Mouse (Mus musculus) mouse embryonic stem cell (cell line): Measurements from ENCODE around the gene Bok.
"Not testable (repeated sequence)": the region's sequence is repeated elsewhere in the genome, so short reads cannot be mapped to it uniquely, and the experiment has no call there.

Source experiments
- in situ Hi-C, 2 experiments: fragments of 300-500 bp; cut with MboI; formaldehyde crosslinking; loops; 1 replicate in 1 of 2; 3 replicates in 1 of 2; pipeline ENCODE4 v1.14.3; 2019 to 2020; ENCODE audit warnings: low sequenced_read_pairs in 2 of 2, low pct_unique_long_range_greater_than_20kb in 1 of 2, mixed read lengths in 1 of 2; ENCODE audit not compliant: unreplicated experiment in 1 of 2

Bok gene

DNA sequence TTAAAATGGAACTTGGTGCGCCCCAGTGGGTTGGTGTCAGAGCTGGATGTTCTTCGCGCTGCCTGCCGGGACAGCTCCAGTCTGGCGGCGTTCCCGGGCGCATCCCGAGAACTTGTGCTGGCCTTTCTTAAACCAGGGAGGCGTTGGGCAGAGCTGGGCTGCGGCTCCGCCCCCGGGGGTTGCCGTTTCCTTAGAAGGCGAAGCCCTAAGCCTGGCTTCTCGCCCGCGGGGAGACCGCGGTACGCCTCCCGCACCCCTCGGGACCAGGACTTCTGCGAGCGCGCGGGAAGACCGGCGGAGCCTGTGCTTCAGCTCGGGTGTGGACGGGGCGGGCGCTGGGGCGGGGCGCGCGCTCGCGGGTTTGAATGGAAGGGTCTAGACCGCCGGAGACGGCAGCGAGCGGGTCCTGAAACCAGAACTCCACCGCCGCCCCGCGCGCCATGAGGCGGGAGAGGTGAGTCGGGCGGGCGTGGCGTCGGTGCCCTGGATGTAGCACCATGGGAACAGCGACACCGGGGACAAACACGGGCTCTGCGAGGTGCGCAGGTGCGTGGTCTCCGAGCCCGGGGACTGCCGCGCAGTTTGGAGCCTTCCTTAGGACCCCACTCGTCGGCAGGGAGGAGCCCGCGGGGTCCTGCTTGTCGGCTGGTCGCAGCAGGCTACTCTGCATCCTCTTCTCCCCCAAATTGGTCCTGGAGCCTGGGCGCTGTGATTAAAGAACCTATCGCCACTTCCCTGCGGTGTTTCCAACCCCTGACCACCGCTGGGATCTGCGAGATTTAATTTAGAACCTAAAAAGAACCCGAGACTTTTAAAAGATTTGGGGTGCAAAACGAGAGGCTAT lies at the start of gene Bok:
Gene Bok (plus strand): TSS at position 260 of the 844 bp plus-strand sequence.
- in situ Hi-C loops = no loop called here

DNA sequence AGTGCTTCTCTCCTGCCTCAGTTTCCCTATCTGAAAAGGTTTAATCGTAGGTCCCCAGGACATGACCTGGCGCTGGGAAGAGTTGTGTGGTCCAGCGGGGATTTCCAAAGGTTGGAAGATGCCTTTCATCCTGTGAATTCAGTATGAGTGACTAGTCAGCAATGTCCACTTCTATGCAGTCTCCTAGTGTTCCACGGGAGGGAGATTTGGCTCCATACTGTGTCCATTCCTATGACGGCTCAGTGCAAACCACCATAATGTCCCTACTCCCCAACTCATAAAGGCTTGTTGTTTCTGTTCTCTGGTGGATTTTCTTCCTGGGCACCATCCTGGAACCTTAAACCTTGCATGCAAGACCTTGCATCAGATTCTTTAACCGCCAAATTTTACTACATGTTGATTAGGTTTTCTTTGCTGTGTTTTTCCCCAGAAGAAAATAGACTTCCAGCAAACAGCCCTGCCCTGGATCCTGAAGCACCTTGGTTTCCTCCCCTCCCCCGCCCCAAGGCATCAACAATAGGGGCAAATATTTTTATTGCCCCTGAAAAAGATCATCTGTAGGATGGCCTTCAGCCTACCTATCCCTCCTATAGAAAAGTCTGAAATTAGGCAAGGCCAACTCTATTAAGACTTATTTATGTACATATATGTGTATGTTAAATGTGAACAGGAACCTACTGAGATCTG lies 49.1 kb upstream of the Bok start:
- in situ Hi-C loops = no loop called here

DNA sequence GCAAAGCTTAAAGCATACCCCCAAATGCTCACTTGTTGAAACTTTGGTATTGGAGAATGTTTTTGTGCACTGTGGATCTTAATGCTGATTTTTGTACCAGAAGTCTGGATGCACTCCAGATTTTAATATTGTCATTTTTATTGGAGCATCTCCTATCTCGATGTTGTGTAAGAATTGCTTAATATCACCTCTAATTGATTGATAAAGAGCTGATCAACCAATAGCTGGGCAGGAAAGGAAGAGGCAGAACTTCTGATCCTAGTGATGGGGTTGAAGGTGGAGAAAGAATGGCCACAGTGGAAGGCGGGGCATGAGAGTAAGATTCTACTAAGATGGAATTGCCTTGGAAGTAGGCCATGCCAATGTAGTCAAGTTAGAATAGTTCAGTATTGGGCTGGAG lies 43.5 kb upstream of the Bok start:
- in situ Hi-C loops = no loop called here

DNA sequence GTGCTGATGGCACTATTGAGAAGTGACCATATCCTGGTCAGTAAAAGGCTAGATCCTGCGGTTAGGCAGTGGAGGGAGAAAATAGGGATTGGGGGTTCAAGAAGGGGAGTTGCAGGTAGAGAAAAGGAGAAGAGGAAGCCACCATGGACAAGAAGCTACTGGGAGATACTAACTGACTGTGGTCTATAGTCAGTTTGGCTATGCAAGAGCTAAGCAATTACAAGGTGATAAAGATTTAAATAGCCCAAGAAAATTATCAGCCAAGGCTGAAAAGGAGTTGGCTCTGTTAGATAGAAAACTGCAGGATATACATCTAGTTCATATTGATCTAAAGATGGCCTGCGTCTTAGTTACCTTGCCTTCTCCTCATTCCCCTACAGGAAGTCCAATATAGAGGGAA lies 42.8 kb upstream of the Bok start:
- in situ Hi-C loops = no loop called here

DNA sequence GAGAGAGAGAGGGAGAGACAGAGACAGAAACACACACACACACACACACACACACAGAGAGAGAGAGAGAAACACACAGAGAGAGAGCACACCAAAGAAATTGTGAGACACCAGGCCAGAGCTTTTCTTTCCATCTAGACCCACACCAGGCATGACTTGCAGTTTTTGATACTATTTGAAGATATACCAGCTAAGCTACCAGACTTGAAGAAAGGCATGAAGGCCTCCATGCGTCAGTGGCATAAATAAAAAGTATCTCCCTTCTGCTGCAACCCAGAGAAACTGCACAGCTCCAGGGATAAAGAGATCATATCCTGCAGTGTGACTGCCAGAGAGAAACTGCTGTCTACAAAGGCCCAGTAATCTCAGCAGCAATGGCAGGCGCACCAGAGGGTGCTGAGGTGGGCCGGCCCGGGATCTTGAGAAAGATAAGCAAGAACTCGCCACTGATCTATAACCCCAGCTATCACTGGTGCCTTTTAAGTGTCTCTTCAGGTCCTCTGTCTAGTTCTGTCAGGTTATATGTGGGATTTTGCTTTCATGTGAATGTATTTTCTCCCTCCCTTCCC lies 35.8 kb upstream of the Bok start:
- in situ Hi-C loops = no loop called here

DNA sequence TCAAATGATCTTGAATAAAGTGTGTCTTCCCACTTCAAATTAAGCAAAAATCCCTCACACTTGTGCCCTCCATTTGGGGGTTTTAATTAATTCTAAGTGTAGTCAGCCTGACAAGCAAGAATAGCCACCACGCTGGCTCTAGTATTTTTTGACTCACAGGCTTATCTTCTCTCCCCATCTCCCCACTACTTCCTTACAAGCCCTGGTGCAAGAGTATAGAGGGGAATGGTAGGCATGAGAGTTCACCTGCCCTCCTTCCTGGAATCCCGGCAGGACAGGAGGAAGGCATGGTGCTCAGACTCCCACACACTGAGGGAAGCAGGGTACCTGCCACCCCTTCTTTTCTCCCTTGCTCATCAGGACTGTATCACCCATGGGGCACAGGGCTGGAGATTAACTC lies 31.2 kb upstream of the Bok start:
- in situ Hi-C loops = no loop called here

DNA sequence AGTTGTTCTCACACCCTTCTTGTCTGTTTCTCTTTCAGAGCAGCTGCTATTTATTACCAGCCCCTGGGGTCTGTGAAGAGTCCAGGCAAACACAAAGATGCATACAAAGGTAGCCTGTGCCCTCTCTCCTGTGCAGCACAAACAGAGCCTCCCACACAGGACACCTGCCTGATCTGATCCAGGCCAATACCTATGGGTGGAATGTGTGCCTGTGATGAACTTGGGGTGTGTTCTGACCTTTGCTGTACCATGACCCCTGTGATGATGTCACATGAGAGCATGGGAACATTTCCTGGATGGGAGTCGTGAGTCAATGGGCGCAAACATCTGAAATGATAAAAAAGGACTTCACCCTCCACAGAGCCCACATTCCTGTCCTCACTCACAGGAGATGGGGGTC lies 30.7 kb upstream of the Bok start:
- in situ Hi-C loops = no loop called here

DNA sequence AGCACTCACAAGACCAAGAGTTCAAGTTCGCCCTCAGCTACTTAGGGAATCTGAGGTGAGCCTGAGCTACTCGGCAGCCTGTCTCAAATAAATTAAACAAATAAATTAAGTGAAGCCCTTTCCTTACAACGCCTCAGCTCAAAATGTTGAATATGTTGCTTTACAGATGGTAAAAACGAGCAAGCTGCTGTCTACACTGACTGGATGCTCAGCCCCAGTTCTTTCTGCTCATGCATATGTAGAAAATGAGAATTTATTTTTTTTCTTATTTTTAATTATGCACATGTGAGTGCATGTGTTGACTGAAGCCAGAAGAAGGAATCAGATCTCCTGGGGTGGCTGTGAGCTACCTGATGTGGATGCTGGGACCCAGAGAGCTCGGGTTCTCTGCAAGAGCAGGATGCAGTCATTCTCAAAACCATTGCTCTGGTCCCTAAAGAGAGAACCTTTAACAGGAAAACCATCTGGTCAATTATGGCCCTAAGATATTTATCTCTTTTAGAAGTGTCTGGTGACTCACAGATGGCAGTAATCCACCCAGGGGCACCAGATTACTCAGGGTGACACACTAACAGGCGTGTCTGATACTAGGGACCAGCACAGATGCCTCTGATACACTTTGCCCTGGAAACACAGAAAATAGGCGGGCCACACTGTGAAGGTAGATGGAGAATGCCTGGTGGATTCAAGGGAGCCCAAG lies 29.0 kb upstream of the Bok start:
- in situ Hi-C loops = no loop called here

DNA sequence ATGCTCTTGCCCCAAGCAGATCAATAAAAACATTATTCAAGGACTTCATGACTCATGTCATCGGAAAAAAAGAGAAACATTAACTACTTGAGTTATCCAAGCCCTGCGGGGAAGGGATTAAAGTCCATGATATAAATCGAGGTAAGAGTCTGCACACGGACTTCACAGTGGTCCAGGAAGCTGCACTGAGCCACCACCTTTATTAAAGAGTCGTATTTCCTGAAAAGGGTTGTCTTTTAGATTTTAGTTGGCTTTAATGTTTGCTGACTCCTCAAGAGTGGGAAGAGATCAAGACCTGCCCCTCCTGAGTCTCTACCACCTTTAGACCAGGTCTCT lies 28.5 kb upstream of the Bok start:
- in situ Hi-C loops = no loop called here

DNA sequence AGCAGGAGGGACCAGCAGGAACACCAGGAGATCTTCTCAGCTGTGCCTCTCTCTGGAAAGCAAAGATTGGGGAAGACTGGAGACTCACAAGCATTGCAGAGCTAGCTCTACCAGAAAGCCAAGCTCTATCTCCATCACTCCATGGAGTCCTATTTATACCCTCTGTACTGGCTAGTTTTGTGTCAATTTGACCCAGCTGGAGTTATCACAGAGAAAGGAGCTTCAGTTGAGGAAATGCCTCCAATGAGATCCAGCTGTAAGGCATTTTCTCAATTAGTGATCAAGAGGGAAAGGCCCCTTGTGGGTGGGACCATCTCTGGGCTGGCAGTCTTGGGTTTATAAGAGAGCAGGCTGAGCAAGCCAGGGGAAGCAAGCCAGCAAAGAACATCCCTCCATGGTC lies 26.9 kb upstream of the Bok start, which contains the start of gene Stk25:
Gene Stk25 (minus strand): TSS at position 101 of the 400 bp plus-strand sequence.
- in situ Hi-C loops = not testable (repeated sequence)

DNA sequence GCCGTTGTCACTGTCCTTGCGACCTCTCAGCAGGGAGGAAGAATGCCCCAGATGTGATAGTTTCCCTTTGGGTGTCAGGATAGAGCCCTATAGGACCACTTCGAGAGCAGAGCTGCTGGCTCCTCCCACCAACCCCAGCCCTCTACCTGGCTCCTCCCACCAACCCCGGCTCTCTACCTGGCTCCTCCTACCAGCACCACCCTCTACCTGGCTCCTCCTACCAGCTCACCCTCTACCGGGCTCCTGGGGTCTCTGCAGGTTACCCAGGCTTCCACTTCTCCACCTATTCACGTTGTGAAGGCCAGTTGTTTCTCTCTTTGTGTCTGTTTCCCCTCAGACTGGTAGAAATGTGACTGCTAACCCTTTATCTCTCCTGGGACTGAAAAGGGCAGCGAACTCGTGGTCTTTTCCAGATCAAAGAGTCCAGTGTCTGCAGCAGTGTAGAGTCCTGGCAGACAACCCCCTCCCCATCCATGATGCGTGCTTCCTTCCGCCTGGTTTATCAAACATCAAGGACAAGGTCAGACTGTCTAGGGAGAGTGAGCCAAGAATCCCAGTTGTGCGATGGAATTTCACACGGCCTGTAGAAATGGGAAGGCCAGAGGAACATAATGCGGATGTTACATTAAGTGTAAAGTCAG lies 17.6 kb upstream of the Bok start:
- in situ Hi-C loops = no loop called here

DNA sequence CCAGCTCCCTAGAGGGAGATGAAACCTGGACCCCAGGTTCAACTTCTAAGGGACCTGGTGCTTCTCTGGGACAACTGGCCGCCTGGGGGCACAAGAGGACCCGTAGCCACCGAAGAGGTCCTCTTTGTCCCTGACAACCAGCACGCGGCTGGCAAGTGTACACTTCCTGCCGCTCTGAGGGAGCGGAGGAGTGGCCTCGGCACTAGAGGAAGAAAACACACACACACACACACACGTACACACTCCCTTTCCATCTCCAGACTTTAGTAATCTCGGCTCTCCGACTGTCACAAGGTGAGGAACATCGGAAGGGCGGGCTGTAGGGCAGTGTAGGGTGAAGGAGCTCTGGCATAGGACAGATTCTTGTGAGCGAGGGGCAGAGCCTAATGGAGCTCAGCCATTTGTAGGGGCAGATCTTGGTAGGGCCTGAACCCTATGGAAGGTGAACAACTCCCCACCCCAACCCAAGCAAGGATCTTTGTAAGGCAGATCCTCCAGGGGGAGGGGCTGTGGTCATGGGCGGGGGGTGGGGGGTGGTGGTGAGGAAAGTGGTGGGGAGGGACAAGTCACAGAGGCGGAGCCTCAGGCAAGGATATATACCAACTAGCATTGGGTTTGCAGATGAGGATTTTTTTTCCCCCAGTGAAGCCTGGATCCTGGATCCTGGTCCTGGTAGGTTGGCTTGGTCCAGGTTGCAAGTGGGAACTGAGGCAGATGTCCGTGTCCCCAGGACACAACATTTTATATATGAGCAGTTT lies 16.5 kb upstream of the Bok start:
- in situ Hi-C loops = no loop called here

DNA sequence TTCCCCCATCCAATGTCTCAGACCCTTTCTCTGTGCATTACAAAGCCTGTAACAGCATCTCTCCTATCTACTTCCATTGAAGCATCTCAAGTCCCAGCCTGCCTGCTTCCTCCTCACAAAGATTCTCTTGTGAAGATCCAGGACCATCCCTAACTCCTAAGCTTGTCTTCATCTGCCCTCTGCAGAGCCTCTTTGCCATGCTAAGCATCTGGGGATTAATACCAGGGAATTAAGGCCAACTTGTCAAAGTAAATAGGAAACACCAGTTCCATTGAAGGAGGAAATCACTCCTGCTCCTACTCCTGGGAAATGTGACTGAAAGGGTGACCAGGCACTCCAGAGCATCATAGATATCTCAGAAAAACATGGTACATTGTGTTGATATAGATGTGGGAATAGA lies 15.5 kb upstream of the Bok start:
- in situ Hi-C loops = no loop called here

DNA sequence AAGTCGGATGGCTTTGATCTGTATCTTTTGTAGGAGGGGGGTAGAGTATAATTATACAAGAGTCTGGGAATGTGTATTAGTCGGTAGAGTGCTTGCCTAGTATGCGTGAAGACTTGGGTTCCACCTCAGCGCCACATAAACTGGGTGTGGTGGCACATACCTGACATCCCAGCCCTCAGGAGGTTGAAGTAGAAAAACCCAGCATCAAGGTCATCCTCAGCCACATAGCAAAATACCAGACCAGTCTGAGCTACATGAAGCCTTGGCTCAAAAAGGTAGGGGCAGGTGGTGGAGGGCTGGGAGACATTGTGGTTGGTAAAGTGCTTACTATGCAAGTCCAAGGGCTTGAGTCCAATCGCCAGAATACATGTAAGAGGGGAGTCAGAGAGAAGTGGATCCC lies 12.8 kb upstream of the Bok start:
- in situ Hi-C loops = no loop called here

DNA sequence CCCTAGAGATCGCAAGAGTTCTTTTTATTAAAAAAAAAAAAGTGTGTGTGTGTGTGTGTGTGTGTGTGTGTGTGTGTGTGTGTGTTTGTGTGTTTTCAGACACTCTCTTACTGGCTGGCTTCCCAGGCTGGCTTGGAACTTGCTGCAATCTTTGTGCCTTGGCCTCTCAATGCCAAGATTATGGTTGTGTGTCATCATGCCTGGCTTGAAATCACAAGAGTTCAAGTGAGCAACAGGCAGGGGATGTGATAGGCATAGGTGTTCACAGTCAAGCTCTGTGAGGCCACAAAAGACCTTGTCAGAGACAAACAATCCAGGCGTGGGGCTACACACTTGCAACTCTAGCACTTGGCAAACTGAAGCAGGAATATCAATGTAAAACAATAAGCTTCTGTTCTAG lies 7.1 kb upstream of the Bok start:
- in situ Hi-C loops = no loop called here

DNA sequence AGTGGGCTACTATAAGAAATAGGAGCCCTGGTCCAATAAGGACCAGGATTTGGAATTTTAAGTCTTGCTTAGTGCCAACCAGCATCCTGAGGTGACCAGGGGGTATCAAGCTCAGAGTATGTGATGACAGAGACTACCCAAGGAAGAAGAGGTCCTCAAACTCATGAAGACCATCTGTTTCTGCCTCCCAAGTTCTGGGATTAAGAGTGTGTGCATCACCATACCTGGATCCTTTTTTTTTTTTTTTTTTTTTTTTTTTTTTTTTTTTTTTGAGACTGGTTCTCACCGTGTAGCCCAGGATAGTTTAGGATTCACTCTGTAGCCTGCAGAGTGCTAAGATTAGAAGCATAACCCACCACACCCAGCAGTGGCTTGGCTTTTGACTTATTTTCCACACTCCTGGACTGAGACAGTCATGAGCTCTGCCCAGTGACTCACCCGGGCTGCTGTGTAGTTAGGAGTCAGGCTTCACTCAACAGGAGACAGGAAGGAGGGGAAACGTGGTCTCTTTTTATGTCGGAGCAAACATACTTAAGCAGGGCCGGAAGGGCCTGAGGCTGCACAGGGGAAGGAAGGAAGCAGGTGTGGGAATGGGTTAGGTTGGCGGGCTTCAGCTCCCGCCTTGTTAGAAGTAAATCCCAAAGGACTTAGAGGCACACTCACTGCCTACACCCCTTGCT lies 5.4 kb upstream of the Bok start:
- in situ Hi-C loops = no loop called here

DNA sequence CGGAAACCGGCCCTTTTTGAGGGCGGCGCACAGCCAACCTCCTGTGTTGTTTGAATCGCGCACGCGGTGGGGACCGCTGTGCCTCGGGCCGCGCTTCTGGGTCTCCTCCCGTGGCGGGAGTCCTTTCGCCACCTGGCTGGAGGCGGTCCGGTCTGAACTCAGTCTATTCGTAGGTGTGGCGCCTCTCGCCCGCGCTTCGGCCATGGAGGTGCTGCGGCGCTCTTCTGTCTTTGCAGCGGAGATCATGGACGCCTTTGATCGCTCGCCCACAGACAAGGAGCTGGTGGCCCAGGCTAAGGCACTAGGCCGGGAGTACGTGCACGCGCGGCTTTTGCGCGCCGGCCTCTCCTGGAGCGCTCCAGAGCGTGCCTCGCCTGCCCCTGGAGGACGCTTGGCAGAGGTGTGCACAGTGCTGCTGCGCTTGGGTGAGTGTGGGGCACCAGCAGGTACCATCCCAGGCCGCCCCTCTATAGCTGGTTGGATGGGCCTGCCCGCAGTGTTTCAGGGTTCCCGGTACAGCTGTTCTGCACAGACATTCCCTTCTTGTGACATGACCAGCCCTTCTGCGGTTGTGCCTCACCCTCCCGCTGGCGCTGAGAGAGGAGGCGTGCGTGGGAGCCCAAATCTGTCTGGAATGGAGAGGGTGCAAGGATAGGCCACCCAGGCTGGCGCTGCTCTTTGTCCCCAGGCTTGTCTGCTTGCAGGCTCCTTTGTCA lies 943 bp downstream of the Bok start:
- in situ Hi-C loops = no loop called here
